8 mouse cellular contexts compared by ENCODE assay signal in genomic region chr8:84945235-84945632, GRCm38 (mm10). TPM values are rescaled to one million over a fixed set of nuclear protein-coding genes. Genes with fewer than 3 reads are reported as not detected.
A peak's percentile ranks its signal among the peaks of the same experiment; 100 is the strongest.
DNase-seq lines count a peak whose midpoint lies in the region; ATAC-seq lines count a peak whose summit lies in the region.

No protein-coding gene starts in this region.

- WGBS in liver, embryonic 11.5 days, result 11% methylated on average over 11 of the region's 11 CpGs
- 2% methylated on average over 11 of the region's 11 CpGs for WGBS in embryonic facial prominence, embryonic 12.5 days
- 6% methylated on average over 11 of the region's 11 CpGs for WGBS in intestine, embryonic 16.5 days
- WGBS in midbrain, embryonic 16.5 days, result under 1% methylated on average over 11 of the region's 11 CpGs

- no peak for DNase-seq in liver, embryonic 11.5 days (ENCODE audit: low spot score)
- no peak for DNase-seq in liver
- DNase-seq in urinary bladder, postnatal 25 days (ENCODE audit: low spot score), result no peak

- H3K9me3 ChIP-seq in liver, embryonic 11.5 days (ENCODE audit: control insufficient read depth, low read length), result no peaks in the 10 kb centered on the region
- H3K9me3 ChIP-seq in embryonic facial prominence, embryonic 12.5 days, result no peaks in the 10 kb centered on the region
- no peaks in the 10 kb centered on the region for H3K9me3 ChIP-seq in intestine, embryonic 16.5 days (ENCODE audit: control insufficient read depth, low read length)
- H3K9me3 ChIP-seq in midbrain, embryonic 16.5 days (replicated peaks; ENCODE audit: control insufficient read depth, low read length, poor library complexity, severe bottlenecking), result no peaks in the 10 kb centered on the region

- no peak overlapping the region for H3K27ac ChIP-seq in liver, embryonic 11.5 days (ENCODE audit: low read depth, low read length)
- no peak overlapping the region for H3K27ac ChIP-seq in embryonic facial prominence, embryonic 12.5 days
- H3K27ac ChIP-seq in intestine, embryonic 16.5 days (ENCODE audit: low read length), result no peak overlapping the region
- peak overlapping the region; percentile 86 for H3K27ac ChIP-seq in midbrain, embryonic 16.5 days (ENCODE audit: low read length)

- ATAC-seq in liver, embryonic 11.5 days (replicated peaks; ENCODE audit: low FRiP score), result peak; percentile 17; the same call in 1 of the 2 replicates
- no peak for ATAC-seq in embryonic facial prominence, embryonic 12.5 days (ENCODE audit: insufficient number of reproducible peaks, insufficient read depth, low FRiP score, low TSS enrichment)
- ATAC-seq in intestine, embryonic 16.5 days, result no peak; the same call in 1 of the 2 replicates
- ATAC-seq in midbrain, embryonic 16.5 days, result peak; percentile 70
- no peak for ATAC-seq in activated CD4-positive, CD25-positive, alpha-beta regulatory T cell, adult 4 months
- ATAC-seq in erythroblast, adult 5-6 weeks (replicated peaks; ENCODE audit: low FRiP score, poor library complexity, severe bottlenecking), result no peak

- H3K4me1 ChIP-seq in liver, embryonic 11.5 days (replicated peaks; ENCODE audit: control insufficient read depth, insufficient read depth, low read length), result peaks cover 13% of the 10 kb centered on the region
- peaks cover 16% of the 10 kb centered on the region for H3K4me1 ChIP-seq in embryonic facial prominence, embryonic 12.5 days
- peaks cover 13% of the 10 kb centered on the region for H3K4me1 ChIP-seq in intestine, embryonic 16.5 days (ENCODE audit: control insufficient read depth, insufficient read depth, low read length)
- peaks cover 33% of the 10 kb centered on the region for H3K4me1 ChIP-seq in midbrain, embryonic 16.5 days (ENCODE audit: control insufficient read depth, insufficient read depth, low read length)

- no peak overlapping the region for H3K9ac ChIP-seq in liver, embryonic 11.5 days (ENCODE audit: low read depth, low read length)
- H3K9ac ChIP-seq in embryonic facial prominence, embryonic 12.5 days, result no peak overlapping the region
- no peak overlapping the region for H3K9ac ChIP-seq in intestine, embryonic 16.5 days (ENCODE audit: low read depth, low read length)
- peak overlapping the region; percentile 87 for H3K9ac ChIP-seq in midbrain, embryonic 16.5 days (ENCODE audit: low read depth, low read length)

- H3K36me3 ChIP-seq in liver, embryonic 11.5 days (ENCODE audit: control insufficient read depth, insufficient read depth, low read length), result no peaks in the 10 kb centered on the region
- no peaks in the 10 kb centered on the region for H3K36me3 ChIP-seq in embryonic facial prominence, embryonic 12.5 days
- H3K36me3 ChIP-seq in intestine, embryonic 16.5 days (ENCODE audit: control insufficient read depth, insufficient read depth, low read length), result no peaks in the 10 kb centered on the region
- H3K36me3 ChIP-seq in midbrain, embryonic 16.5 days (ENCODE audit: control insufficient read depth, insufficient read depth, low read length), result no peaks in the 10 kb centered on the region

- peak overlapping the region; percentile 30; the same call in 1 of the 2 replicates for H3K4me2 ChIP-seq in liver, embryonic 11.5 days
- peak overlapping the region; percentile 86 for H3K4me2 ChIP-seq in embryonic facial prominence, embryonic 12.5 days (replicated peaks)
- no peak overlapping the region; the same call in 1 of the 2 replicates for H3K4me2 ChIP-seq in intestine, embryonic 16.5 days (ENCODE audit: low read depth, low read length)
- H3K4me2 ChIP-seq in midbrain, embryonic 16.5 days (ENCODE audit: low read length), result peak overlapping the region; percentile 76

- peaks cover 64% of the 10 kb centered on the region for H3K27me3 ChIP-seq in liver, embryonic 11.5 days (replicated peaks; ENCODE audit: control insufficient read depth, insufficient read depth, low read length)
- H3K27me3 ChIP-seq in embryonic facial prominence, embryonic 12.5 days, result peaks cover 79% of the 10 kb centered on the region
- peaks cover 48% of the 10 kb centered on the region for H3K27me3 ChIP-seq in intestine, embryonic 16.5 days (replicated peaks; ENCODE audit: control insufficient read depth, insufficient read depth, low read length)
- H3K27me3 ChIP-seq in midbrain, embryonic 16.5 days (ENCODE audit: control insufficient read depth, insufficient read depth, low read depth, low read length), result peaks cover 14% of the 10 kb centered on the region

- peak overlapping the region; percentile 47; the same call in 1 of the 2 replicates for H3K4me3 ChIP-seq in liver, embryonic 11.5 days (ENCODE audit: low read depth, low read length)
- H3K4me3 ChIP-seq in embryonic facial prominence, embryonic 12.5 days, result peak overlapping the region; percentile 46
- H3K4me3 ChIP-seq in intestine, embryonic 16.5 days (ENCODE audit: low read length), result peak overlapping the region; percentile 43
- peak overlapping the region; percentile 81 for H3K4me3 ChIP-seq in midbrain, embryonic 16.5 days (ENCODE audit: low read depth, low read length)

RNA-seq across cellular contexts. Expression of gene Rtbdn, which starts 1.6 kb away (rescaled TPM):
- 0.22 and 0.49 TPM in 2 replicates for polyA plus RNA-seq in liver, embryonic 11.5 days (2014; fragmentation: Nextera tagmentation; extraction: Ambion mirVana)
- polyA plus RNA-seq in embryonic facial prominence, embryonic 12.5 days (2016; fragmentation: Nextera tagmentation; extraction: Ambion mirVana), result 0.50 and 0.52 TPM in 2 replicates
- 0.18 and 0.24 TPM in 2 replicates for polyA plus RNA-seq in intestine, embryonic 16.5 days (2015; fragmentation: Nextera tagmentation; extraction: Ambion mirVana)
- 2.8 and 3.3 TPM in 2 replicates for polyA plus RNA-seq in midbrain, embryonic 16.5 days (2015; fragmentation: Nextera tagmentation; extraction: Ambion mirVana)
- not detected for polyA plus RNA-seq in activated CD4-positive, CD25-positive, alpha-beta regulatory T cell, adult 4 months (2017; shearing (Covaris generic))
- total RNA-seq in erythroblast, adult 5-6 weeks (2015; ENCODE audit: low replicate concordance), result not detected in 2 replicates
- total RNA-seq in erythroblast, adult 5-6 weeks (2017; ENCODE audit: low replicate concordance), result not detected in 2 replicates

RNA-seq across cellular contexts. Expression of gene Mast1, which starts 8.1 kb away (rescaled TPM):
- polyA plus RNA-seq in liver, embryonic 11.5 days (2014; fragmentation: Nextera tagmentation; extraction: Ambion mirVana), result 0.14 and 0.29 TPM in 2 replicates
- 5.3 and 5.7 TPM in 2 replicates for polyA plus RNA-seq in embryonic facial prominence, embryonic 12.5 days (2016; fragmentation: Nextera tagmentation; extraction: Ambion mirVana)
- 1.2 and 1.6 TPM in 2 replicates for polyA plus RNA-seq in intestine, embryonic 16.5 days (2015; fragmentation: Nextera tagmentation; extraction: Ambion mirVana)
- 85.7 and 86.1 TPM in 2 replicates for polyA plus RNA-seq in midbrain, embryonic 16.5 days (2015; fragmentation: Nextera tagmentation; extraction: Ambion mirVana)
- 1 to 10 TPM in 1 of 2 experiments, under 1 TPM in 1; 0.64 to 1.0 TPM for polyA plus RNA-seq in activated CD4-positive, CD25-positive, alpha-beta regulatory T cell, adult 4 months (2017; shearing (Covaris generic))
- total RNA-seq in erythroblast, adult 5-6 weeks (2015; ENCODE audit: low replicate concordance), result not detected in 2 replicates
- total RNA-seq in erythroblast, adult 5-6 weeks (2017; ENCODE audit: low replicate concordance), result 0.28 TPM in 1 of 2 replicates, not detected in the other

RNA-seq across cellular contexts. Expression of gene Gm49661, which starts 24.0 kb away (rescaled TPM):
- not detected in 2 replicates for polyA plus RNA-seq in liver, embryonic 11.5 days (2014; fragmentation: Nextera tagmentation; extraction: Ambion mirVana)
- not detected in 2 replicates for polyA plus RNA-seq in embryonic facial prominence, embryonic 12.5 days (2016; fragmentation: Nextera tagmentation; extraction: Ambion mirVana)
- not detected in 2 replicates for polyA plus RNA-seq in intestine, embryonic 16.5 days (2015; fragmentation: Nextera tagmentation; extraction: Ambion mirVana)
- polyA plus RNA-seq in midbrain, embryonic 16.5 days (2015; fragmentation: Nextera tagmentation; extraction: Ambion mirVana), result not detected in 2 replicates
- polyA plus RNA-seq in activated CD4-positive, CD25-positive, alpha-beta regulatory T cell, adult 4 months (2017; shearing (Covaris generic)), result not detected
- not detected in 2 replicates for total RNA-seq in erythroblast, adult 5-6 weeks (2015; ENCODE audit: low replicate concordance)
- not detected in 2 replicates for total RNA-seq in erythroblast, adult 5-6 weeks (2017; ENCODE audit: low replicate concordance)

RNA-seq across cellular contexts. Expression of gene Prdx2, which starts 24.2 kb away (rescaled TPM):
- 1,398 and 1,409 TPM in 2 replicates for polyA plus RNA-seq in liver, embryonic 11.5 days (2014; fragmentation: Nextera tagmentation; extraction: Ambion mirVana)
- 1,038 and 1,130 TPM in 2 replicates for polyA plus RNA-seq in embryonic facial prominence, embryonic 12.5 days (2016; fragmentation: Nextera tagmentation; extraction: Ambion mirVana)
- 533 and 590 TPM in 2 replicates for polyA plus RNA-seq in intestine, embryonic 16.5 days (2015; fragmentation: Nextera tagmentation; extraction: Ambion mirVana)
- polyA plus RNA-seq in midbrain, embryonic 16.5 days (2015; fragmentation: Nextera tagmentation; extraction: Ambion mirVana), result 1,134 and 1,161 TPM in 2 replicates
- polyA plus RNA-seq in activated CD4-positive, CD25-positive, alpha-beta regulatory T cell, adult 4 months (2017; shearing (Covaris generic)), result 100 to 1,000 TPM; 246 to 312 TPM
- 1,192 and 1,430 TPM in 2 replicates for total RNA-seq in erythroblast, adult 5-6 weeks (2015; ENCODE audit: low replicate concordance)
- 2,193 and 2,235 TPM in 2 replicates for total RNA-seq in erythroblast, adult 5-6 weeks (2017; ENCODE audit: low replicate concordance)

RNA-seq across cellular contexts. Expression of gene Rnaseh2a, which starts 24.3 kb away (rescaled TPM):
- polyA plus RNA-seq in liver, embryonic 11.5 days (2014; fragmentation: Nextera tagmentation; extraction: Ambion mirVana), result 195 and 197 TPM in 2 replicates
- 104 and 115 TPM in 2 replicates for polyA plus RNA-seq in embryonic facial prominence, embryonic 12.5 days (2016; fragmentation: Nextera tagmentation; extraction: Ambion mirVana)
- polyA plus RNA-seq in intestine, embryonic 16.5 days (2015; fragmentation: Nextera tagmentation; extraction: Ambion mirVana), result 102 and 120 TPM in 2 replicates
- polyA plus RNA-seq in midbrain, embryonic 16.5 days (2015; fragmentation: Nextera tagmentation; extraction: Ambion mirVana), result 47.9 and 51.3 TPM in 2 replicates
- polyA plus RNA-seq in activated CD4-positive, CD25-positive, alpha-beta regulatory T cell, adult 4 months (2017; shearing (Covaris generic)), result 10 to 100 TPM; 68.9 to 91.0 TPM
- 31.8 and 67.2 TPM in 2 replicates for total RNA-seq in erythroblast, adult 5-6 weeks (2015; ENCODE audit: low replicate concordance)
- 37.4 and 37.9 TPM in 2 replicates for total RNA-seq in erythroblast, adult 5-6 weeks (2017; ENCODE audit: low replicate concordance)

Comparison
In these comparisons a context has a peak if more than half of its experiments do, and no peak if none do; other contexts are left out.
1. ATAC-seq: peak in liver, embryonic 11.5 days (single experiment) and midbrain, embryonic 16.5 days (single experiment); none in embryonic facial prominence, embryonic 12.5 days (single experiment), intestine, embryonic 16.5 days (single experiment), activated CD4-positive, CD25-positive, alpha-beta regulatory T cell, adult 4 months (single experiment) and erythroblast, adult 5-6 weeks (single experiment).
2. RNA of gene Mast1, which starts 8.1 kb away (polyA plus RNA-seq): 85.7 to 86.1 TPM in midbrain, embryonic 16.5 days; 5.3 to 5.7 TPM in embryonic facial prominence, embryonic 12.5 days, 1.2 to 1.6 TPM in intestine, embryonic 16.5 days, 0.64 to 1.0 TPM in activated CD4-positive, CD25-positive, alpha-beta regulatory T cell, adult 4 months and 0.14 to 0.29 TPM in liver, embryonic 11.5 days; every median in the first group is over 10 times any median in the second.
3. Peak in every context shown above with its lines, with median percentiles within 50 percentile points of each other: H3K4me3 ChIP-seq.